Mouse (Mus musculus) neural tube, embryonic 10.5 days (tissue): Measurements from ENCODE around the gene Crim1.

ENCODE experiments used
- DNase-seq: peaks from one replicate; pipeline ENCODE4 v3.0.0-alpha.2; 2017; ENCODE audit warnings: low spot score; ENCODE audit errors: extremely low spot score

The Crim1 gene

GRCm38 (mm10) chr17:78209646-78210045 lies 9.6 kb downstream of the Crim1 start:
- no peak for DNase-seq

DNA sequence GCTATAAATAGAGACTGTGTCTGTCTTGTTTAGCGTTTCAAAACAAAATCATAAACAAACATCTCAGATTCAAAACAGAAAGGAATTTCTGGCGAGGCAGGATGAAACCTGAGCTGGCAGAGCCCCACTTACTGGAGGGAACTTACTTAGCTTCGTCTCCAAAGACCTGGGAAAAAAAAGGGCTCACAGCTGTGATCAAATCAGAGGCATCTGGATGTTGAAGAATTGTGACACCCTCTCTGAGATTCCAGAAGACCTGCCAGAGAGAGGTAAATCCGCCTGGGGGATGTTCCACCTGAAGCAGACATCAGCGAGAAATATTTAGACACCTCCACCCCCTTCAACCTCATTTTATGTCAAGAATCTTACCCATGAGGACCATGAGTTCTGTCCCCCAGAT lies 11.8 kb downstream of the Crim1 start:
- DNase-seq, result no peak

DNA sequence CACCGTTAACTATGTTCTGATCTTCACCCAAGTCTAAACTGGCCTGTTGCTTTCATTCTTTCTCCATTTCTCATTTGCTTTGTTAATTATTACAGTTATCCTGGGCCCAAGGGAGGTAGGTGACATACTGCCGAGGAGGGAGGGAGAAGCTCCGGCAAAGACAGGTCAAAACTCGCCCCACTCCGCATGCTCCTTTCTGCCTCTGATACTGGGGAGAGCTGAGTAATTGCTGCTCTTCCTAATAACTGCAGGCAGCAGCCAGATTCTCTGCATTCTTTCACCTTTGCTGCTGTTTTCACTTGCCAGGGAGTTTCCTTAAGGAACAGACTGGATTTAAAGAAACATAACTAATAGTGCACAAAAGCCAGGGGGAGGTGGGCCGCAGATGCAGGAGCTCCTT lies 13.1 kb downstream of the Crim1 start:
- no peak for DNase-seq

DNA sequence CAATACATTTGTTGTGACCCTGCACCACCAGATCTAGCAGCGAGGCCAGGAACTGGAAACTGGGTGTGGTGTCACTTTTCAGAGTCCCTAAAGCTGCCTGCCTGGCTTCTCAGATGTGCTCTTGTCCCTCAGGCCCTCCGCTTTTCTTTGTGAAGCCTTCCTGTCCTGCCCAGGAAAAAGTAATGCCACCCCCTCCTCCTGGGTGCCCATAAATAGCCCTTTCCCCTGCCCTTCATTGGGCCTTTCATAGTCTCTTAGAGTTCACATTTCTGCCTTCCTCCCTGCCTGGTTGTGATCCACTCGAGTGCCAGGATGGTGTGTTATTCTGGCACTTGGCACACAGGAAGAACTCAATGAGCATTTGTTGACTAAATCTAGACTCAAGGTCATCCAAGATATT lies 16.5 kb downstream of the Crim1 start:
- no peak for DNase-seq

DNA sequence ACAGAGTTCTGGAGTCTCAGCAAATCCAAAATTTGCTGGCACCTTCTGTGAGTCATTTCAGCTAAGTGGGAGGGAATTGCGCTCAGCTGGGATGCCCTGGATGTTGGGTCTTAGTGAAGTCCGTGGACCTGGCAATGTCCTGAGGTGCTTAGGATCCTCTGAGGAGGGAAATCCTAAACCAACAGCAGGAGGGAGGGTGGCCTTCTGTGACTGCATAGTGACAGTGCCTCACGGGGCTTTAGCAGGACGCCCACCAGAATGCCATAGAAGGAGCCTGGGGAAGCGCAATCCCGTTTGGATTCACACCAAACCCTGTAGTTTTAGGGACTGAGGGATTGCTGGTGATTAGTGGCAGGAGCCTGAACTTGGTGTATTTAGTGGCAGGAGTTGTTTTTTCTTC lies 17.4 kb downstream of the Crim1 start:
- no peak for DNase-seq

DNA sequence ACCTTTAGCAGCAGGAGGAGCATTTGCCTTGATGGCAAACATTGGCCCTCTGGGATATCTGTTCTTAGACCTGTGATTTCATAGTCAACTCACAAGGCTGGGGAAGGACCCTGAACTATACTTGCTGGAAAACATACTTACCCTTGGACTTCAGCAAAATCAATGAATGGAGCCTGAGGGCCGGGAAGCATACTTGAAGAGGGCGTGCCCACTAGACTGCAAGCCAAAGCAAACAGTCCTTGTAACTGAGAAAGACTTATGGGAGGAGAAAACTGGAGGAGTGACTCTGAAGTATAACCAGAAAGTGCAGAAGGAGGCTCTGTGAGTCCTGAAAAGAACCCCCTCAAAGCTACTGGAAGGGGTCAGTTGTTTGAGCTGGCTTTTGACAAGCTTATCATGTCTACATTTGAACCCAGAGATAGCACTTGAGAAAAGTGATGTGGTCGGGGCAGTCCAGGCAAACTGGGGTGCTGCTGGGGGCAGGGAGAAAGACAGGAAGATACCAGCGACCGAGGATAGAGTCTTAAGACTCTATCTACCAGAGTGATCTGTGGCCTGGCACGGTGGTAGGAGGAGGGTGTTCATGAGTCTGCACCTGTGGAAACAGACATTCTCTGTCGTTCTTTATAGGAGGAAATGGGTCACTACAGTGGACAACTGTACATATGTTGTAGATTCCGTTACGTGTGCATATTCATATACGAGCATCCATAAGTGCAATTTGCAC lies 18.6 kb downstream of the Crim1 start:
- no peak for DNase-seq

DNA sequence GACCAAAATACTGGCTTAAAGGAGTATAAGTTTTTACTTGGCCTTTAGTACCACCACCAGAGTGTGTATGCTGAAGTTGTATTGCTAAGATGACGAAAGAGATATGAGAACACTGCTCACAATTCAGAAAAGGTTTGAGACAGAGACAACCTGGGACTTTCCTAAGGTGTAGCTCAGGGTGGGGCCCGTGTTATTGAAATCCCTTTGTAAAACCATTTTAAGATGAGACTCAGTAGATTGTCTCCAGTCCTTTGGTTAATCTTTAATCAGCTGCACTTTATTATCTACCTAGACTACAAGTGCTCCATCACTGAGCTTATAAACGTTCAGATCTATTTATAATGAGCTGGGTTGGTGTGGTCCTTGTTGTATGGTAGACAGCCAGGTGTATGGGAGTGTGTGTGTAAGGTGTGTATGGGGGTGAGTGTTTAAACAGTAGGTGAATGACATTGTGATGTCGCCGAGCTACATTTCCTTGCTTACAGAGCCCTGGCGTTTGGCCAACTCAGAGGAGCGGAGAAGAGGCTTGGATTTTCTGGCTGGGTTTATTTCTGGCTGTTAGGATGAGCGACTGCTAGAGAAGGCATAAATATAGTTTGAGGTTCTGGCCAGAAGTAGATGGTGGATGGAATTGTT lies 21.1 kb downstream of the Crim1 start:
- DNase-seq, result no peak

GRCm38 (mm10) chr17:78221860-78222259 lies 21.8 kb downstream of the Crim1 start:
- no peak for DNase-seq

DNA sequence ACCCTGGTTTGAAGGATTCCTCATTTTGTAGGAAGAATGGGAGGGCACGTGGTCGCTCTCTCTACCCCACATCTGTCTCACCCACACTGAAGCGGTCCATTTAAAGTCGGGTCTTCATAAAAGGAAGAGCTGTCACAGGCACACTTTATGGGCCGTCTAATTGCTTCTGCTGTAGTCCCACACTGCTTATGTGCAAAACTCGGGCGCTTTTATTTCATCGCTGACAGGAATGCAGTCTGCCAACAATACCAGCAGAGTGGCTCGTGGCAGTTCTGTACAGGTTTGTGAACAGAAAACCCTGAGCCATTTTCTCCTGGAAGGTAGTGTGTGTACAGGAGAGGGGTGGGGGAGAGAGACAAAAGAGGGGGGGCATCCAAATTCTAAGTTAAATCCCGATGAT lies 23.9 kb downstream of the Crim1 start:
- peak; percentile 30 for DNase-seq

DNA sequence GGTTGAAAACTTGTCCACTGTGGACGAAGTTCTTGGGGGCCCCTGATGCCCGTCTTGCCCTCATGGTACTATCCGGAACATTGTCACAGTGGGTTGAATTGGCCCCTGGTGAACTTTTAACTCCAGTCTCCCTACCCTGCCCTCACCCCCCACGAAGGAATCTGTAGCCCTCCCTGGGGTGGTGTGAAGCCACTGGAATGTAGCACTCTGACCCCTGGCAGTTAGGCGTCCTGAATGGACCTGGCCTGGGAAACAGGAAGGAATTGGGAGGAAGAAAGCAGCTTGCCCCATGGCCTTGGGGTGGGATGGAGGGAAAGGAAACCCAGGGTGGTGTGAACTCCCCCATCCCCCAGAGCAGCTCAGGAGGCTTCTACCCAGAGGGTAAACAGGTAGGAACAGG lies 25.5 kb downstream of the Crim1 start:
- no peak for DNase-seq

GRCm38 (mm10) chr17:78227211-78227610 lies 27.2 kb downstream of the Crim1 start:
- DNase-seq, result no peak

DNA sequence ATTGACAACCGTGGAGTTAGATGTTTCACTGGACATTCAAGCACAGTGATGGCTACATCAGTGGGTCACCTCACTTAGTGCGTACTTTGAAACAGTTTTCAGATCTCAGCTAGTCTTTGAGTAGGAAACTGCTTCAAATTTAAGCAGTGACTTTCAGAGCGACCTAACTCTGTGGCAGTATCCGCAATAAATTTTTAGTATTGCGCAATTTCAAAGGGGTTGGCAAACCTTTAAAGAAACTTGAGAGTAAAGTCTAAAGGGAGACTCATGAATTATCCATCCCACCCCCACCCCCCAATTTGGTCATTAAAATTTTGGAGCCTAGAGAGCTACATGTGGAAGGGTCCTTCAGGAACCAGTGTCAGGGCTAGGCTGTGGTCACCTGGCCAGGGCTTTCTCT lies 31.5 kb downstream of the Crim1 start:
- DNase-seq, result no peak

GRCm38 (mm10) chr17:78232703-78233102 lies 32.7 kb downstream of the Crim1 start:
- no peak for DNase-seq

DNA sequence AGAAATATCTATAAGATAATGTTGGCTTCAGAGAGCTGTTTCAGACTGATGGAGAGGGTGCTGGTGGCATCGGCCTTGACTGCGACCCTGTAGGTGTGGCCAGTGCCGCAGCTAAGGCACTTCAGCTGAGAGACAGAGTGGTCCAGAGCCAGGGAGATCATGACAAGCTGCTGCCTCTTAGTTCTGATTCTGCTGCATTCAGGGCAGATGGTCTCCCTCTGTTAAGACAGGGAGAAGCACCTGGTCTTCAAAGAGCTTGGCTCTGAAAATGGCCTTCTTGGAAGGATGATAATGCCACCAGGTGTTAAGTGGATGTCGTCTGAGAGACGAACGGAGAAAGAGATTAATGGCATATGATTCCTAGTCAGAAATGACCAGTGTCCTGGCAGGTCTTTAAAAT lies 33.8 kb downstream of the Crim1 start:
- no peak for DNase-seq

DNA sequence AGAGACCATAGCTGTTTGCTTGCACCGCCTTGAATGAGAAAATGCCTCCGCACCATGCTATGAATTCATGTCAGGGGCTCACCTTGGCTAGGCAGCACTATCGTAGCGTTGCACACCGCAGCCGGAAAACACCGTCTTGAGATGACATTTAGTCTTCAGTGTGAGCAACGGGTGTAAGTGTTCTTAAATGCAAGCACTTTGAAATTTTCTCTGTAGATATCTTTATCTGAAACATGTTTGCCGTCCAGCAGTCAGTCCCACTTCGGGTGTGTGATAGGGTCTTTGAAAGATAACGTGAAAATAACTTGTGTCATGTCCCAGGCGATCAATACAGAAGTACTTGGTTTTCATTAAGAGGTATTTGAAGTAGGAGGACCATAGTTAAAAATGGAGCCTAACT lies 36.1 kb downstream of the Crim1 start:
- DNase-seq, result no peak

DNA sequence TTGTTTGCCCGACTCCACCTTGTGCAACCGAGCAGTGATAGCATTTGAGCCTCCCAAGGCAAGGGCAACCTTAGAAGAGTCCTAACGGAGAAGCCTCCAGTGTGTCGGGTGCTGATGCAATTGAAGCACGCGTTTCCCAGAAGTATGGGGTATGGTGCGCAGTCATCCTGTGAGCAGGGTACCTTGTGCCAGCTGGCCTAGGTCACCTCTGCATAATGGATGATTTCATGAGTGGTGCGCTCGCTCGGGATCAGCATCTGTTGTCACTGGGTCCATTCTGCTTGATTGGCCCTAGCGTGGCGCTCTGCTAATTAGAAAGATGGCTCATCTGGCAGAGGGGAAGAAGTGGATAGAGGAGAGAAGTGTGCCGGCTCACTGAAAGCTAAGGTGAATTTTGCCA lies 37.9 kb downstream of the Crim1 start:
- no peak for DNase-seq

DNA sequence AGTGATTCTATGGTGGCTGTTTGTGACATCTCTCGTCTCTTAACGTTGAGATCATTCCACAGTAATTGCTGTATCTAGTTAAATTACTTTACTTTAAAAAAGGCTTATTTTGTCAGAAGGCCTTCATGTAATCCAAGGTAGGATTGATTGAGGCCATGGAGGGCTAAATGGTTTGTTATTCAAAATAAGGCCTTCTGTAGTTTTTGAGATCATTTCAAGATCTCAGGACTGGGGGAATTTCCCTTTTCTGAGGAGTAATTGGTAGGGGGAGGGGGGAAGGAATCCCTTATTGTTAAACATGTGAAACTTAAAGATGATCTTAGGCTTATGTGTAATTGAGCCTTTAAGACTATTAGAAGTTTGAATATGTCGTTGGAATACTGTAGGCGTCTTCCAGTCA lies 40.1 kb downstream of the Crim1 start:
- DNase-seq, result no peak

DNA sequence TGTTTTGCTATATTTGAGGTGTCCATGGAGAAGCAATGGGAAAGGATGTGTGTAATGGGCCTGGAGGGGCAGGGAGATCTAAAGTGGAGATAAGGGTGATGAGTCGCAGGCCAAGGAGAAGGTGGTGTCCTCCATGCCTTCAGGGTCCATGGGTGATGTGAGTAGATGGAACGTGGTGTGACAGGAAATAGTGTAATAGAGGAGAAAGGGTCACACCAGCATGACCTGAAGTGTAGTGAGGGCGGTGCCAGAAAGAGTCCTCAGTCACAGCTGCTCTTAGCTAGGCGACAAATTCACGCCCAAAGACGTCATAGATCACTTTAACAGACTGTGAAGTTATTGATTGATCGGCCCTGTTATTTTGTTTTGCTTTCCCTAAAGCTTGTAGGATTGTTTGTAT lies 41.2 kb downstream of the Crim1 start:
- no peak for DNase-seq

- DNase-seq, result no peak
Observed at GRCm38 (mm10) chr17:78244752-78245151, 44.7 kb downstream of the Crim1 start.

GRCm38 (mm10) chr17:78245444-78245843 lies 45.4 kb downstream of the Crim1 start:
- DNase-seq, result no peak

- no peak for DNase-seq
Observed at GRCm38 (mm10) chr17:78246634-78247383, 46.8 kb downstream of the Crim1 start.

GRCm38 (mm10) chr17:78248197-78248596 lies 48.1 kb downstream of the Crim1 start:
- DNase-seq, result no peak

- no peak for DNase-seq
Observed at GRCm38 (mm10) chr17:78248943-78249342, 48.9 kb downstream of the Crim1 start.
